Mouse (Mus musculus) gastrocnemius, adult 2 months (tissue): ENCODE results near the gene F12. TPM values are rescaled to one million over a fixed set of nuclear protein-coding genes. Genes with fewer than 3 reads are reported as not detected.

ENCODE experiments used
- DNase-seq: peaks from one replicate; pipeline ENCODE4 v3.0.0; 2022
- H3K27ac ChIP-seq: fragments of 200-600 bp; 2 replicates; pipeline ENCODE4 v1.8.1; 2022; ENCODE audit warnings: mild to moderate bottlenecking
- H3K4me3 ChIP-seq: fragments of 200-600 bp; 2 replicates; pipeline ENCODE4 v1.8.1; 2022; ENCODE audit warnings: mild to moderate bottlenecking, moderate library complexity
- CTCF ChIP-seq: fragments of 200-600 bp; IDR thresholded peaks from 2 replicates; pipeline ENCODE4 v1.8.1; 2022; ENCODE audit warnings: antibody characterized with exemption, mild to moderate bottlenecking, moderate library complexity
- intact Hi-C: fragments of 180-260 bp; cut with DNase I; formaldehyde crosslinking; loops from one replicate; pipeline ENCODE4 v1.15.1; 2025
- total RNA-seq, 2 experiments: library from RNA; stranded (reverse); gene quantifications; 2 replicates each; pipeline ENCODE4 v1.2.3; 2021

The F12 gene
- total RNA-seq, 2 experiments from 2014 or later = not detected

DNA sequence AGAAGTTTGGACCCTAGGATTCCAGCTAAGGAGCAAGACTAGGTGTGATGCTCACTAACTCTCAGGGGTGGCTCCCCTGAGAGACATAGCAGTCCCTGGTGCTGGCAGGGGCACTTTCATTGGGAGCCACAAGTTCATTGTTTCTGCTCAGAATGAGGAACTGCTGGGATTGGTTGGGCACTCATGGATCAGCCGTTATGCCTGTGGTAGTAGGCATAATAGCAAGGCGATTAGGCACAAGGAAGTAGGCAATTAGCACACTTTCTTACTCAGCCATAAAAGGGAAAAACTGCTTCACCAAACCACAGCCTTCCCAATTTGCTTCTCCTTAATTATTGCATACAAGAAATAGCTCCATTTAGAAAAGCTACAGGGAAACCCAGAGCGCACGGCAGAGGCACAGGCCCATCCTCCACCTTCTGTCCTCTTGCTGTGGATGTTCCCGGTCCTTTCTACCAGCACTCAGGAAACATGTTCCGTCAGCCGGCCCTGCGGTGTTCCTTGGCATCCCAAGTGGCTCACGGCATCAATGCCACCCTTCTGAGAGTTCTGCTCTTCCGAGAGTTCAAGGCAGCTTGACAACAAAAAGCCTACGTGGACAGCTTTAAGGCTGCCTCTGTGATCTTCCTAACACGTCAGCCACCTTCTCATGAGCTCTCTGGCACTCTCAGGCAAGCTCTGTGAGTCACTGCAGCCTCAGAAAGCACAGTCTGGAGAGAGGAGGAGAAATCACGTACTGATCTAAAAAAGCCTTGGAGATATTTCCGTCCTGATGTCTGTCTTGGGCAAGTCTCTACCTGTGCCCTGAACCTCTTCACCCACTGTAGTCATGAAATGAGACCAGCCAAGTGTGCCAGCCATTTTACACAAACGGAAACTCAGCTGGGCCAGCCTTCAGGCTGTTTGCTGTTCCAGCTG lies 22.4 kb downstream of the F12 start:
- no peak overlapping the region for H3K4me3 ChIP-seq
- intact Hi-C loops = no loop called here
- DNase-seq = no peak
- TF ChIP-seq CTCF = no peak
- H3K27ac ChIP-seq = no peak overlapping the region

GRCm38 (mm10) chr13:55403266-55403665 lies 23.3 kb downstream of the F12 start:
- Histone ChIP-seq H3K4me3 (no peak overlapping the region), H3K27ac (no peak overlapping the region)
- no peak for DNase-seq
- intact Hi-C loops = no loop called here
- TF ChIP-seq CTCF = no peak

DNA sequence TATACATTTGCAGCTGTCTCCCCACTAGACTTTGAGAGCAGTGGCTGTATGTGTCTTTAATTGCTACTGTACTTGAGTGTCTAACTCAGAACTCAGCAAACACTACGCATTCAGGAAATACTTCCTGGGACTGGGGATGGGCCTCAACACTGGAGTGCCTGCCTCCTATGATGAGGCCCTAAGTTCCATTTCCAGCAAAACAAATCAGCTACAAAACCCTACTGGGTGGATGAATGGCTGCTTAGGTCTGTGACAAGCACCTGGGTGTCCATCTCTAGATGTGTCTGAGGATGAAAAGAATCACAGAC lies 26.6 kb downstream of the F12 start:
- intact Hi-C loops = no loop called here
- Histone ChIP-seq H3K4me3 (no peak overlapping the region), H3K27ac (no peak overlapping the region)
- DNase-seq = no peak
- no peak for TF ChIP-seq CTCF

DNA sequence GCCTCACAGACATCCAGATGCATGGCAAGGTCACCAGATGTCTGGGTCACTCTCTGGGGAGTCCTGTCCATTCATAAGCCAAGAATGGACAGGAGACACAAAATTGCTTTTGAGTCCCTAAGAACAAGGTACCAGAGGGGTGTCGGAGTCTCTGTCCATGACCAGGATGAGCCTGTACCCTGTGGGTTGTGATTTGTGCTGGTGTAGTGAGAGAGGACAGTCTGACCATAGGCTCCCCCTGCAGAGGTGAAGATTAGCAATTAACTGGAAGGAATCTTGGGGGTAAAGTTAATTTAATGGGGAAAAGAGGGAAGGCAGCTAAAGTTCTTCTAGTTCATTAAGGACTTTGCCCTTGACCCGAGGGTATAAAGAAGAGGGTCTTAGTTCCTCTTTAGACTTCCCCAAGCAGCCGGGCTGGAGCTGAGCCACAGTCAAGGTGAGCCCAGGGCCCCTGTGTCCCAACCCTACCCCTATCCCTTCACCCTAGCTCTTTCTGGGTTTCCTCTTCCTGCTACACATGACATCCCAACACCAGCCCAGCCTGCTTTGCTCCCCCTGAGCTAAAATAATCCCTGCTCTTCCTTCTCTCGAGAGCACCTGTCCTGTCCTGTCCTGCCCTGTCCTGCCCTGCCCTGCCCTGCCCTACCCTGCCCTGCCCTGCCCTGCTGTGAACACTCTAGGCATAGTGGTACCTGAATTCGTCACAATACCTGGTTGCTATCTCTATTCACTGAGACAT lies 27.1 kb downstream of the F12 start:
- TF ChIP-seq CTCF = no peak
- no peak for DNase-seq
- intact Hi-C loops = no loop called here
- no peak overlapping the region for H3K27ac ChIP-seq
- H3K4me3 ChIP-seq = no peak overlapping the region

DNA sequence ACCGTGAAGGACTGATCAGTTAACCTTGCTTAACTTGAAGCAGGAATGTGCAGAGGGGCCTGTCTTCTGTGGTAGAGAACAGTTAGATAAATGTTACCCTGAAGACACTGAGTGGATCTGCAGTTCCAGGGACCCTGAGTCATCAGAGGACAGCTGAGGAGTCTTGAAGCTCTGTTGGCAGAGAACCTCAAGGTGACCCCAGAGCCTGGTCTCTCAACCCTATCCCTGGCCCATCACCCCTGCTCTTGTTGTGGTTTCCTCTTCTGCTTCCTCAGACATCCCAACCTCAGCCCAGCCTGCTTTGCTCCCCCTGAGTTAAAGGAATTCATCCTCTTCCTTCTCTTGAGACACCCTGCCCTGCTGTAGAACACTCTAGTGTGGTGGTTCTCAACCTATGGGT lies 28.5 kb downstream of the F12 start, which contains the start of gene Slc34a1:
Slc34a1 (plus strand) TSS at position 100 of the 400 bp plus-strand sequence.
- no peak for TF ChIP-seq CTCF
- no peak within 1 kb of the TSS for H3K4me3 ChIP-seq
- H3K27ac ChIP-seq = no peak within 1 kb of the TSS
- intact Hi-C loops = no loop called here
- DNase-seq = no peak

DNA sequence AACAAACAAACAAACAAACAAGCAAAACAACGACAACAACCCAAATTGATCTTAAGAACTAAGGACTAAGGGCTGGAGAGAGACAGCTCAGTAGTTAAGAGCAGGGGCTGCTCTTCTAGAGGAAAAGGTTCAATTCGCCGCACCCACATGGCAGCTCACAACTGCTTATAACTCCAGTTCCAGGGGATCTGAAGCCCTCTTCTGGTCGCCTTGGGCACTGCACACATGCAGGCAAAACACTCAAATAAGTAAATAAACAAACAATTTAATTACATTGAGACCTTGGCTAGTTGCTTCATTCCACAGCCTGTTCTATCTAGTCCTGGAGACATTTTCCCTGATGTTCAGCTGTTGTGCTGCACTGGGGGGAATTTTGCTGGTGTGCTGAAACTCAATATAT lies 33.7 kb downstream of the F12 start:
- no peak for DNase-seq
- intact Hi-C loops = no loop called here
- peak; percentile 50 for TF ChIP-seq CTCF
- no peak overlapping the region for H3K4me3 ChIP-seq
- no peak overlapping the region for H3K27ac ChIP-seq

DNA sequence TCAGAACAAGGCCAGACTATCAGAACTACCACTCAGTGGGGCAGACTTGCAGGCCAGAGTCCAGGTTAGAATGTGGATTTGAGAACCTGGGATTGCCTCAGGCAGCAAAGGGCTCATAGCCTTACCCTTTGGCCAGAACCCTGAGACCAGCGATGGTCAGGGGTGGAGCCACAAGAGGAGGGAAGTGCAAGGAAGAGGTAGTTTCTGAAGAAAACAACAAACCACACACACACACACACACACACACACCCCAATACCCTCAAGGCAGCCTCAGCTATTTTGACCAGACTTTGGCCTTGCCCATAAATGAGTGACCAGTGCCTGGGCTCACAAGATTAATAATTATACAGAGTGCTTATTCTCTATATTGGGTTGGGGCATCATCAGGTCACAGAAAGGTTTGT lies 35.0 kb downstream of the F12 start:
- TF ChIP-seq CTCF = no peak
- intact Hi-C loops = no loop called here

DNA sequence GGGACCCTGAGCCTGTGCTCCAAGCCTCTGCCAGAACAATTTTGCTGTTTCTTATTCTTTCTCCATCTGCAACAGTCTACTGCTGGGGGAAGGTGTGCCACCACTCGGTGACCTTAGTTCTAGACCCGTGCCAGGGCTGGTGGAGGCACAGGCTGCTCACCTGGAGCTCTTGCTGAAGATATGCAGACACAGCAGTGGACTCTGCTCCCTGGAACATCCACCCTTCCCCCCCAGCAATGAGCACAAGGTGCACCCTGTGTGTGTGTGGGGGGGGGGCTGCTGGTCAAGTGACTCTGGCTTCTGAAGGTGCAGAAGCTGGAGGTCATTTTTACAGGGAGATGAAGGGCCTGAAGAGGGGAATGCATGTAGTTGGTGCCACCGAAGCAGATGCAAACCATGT lies 35.9 kb downstream of the F12 start:
- no peak for DNase-seq
- intact Hi-C loops = no loop called here
- no peak overlapping the region for H3K4me3 ChIP-seq
- H3K27ac ChIP-seq = no peak overlapping the region
- no peak for TF ChIP-seq CTCF

More for the DNA sequence above, 35.0 kb downstream of the F12 start:
- Histone ChIP-seq H3K4me3 (no peak overlapping the region), H3K27ac (no peak overlapping the region)
- no peak for DNase-seq

DNA sequence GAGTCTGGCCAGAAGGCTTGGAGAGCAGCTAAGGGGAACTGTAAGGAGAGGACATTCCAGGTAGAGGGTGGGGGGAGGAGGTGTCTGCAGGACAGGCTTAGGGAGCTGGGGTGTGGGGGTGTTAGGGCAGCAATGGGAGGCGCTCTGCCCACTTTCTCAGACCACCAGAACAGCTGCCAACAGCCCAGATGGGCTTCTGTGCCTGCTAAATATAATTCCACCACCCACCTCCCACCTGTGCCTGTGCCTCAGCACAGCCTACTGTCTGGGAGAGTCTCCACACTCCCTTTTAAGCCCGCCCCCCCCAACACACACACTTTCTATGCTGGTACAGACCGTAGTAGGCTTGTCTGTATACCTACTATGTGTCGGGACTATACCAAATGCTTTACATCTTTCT lies 44.8 kb downstream of the F12 start:
- intact Hi-C loops = no loop called here

GRCm38 (mm10) chr13:55378907-55379580 lies 47.5 kb downstream of the F12 start:
- Histone ChIP-seq H3K27ac (no peak overlapping the region), H3K4me3 (no peak overlapping the region)
- no peak for DNase-seq
- intact Hi-C loops = no loop called here
- no peak for TF ChIP-seq CTCF

More for the DNA sequence above, 44.8 kb downstream of the F12 start:
- TF ChIP-seq CTCF = no peak
- no peak for DNase-seq
- H3K27ac ChIP-seq = no peak overlapping the region
- no peak overlapping the region for H3K4me3 ChIP-seq

GRCm38 (mm10) chr13:55375877-55376276 lies 50.7 kb downstream of the F12 start:
- intact Hi-C loops = no loop called here
- Histone ChIP-seq H3K27ac (no peak overlapping the region), H3K4me3 (no peak overlapping the region)
- TF ChIP-seq CTCF = no peak
- peak; percentile 40 for DNase-seq

DNA sequence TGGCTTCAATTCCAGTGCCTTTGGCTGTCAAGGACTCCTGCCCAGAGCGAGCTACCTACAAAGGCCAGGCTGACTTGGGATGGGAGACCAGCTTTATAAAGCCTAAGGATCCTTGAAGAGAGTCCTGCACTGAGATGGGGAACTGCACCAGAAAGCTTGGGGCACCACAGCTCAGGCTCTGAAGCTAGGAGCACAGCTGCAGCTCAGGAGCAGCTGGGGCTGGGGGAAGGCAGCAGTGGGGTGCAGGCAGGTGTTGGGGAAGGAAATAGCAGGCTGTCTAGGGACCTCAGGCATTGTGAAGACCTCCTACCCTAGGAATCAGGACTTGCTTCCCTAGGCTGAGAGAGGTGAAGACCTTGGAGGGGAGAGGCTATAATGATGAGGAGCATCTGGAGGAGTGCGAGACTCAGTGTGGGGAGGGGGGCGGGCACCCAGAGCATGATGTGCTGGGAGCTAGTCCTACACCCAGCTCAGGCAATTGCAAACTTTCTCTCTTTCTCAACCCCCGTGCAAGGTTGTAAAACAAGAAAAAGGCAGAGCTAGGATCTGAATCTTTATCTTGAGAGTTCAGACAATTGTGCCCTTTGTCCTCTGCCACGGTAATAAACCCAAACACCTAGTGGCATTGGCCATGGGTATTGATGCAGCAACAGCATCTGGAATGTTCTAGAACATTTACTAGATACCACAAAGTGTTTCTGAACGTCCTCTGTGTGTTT lies 52.2 kb downstream of the F12 start:
- no peak for DNase-seq
- H3K4me3 ChIP-seq = no peak overlapping the region
- H3K27ac ChIP-seq = no peak overlapping the region
- intact Hi-C loops = no loop called here
- TF ChIP-seq CTCF = no peak
